Mouse (Mus musculus): ENCODE results near the gene Tstd2. TPM values are rescaled to one million over a fixed set of nuclear protein-coding genes. Genes with fewer than 3 reads are reported as not detected.

The Tstd2 gene
- 10 to 100 TPM; 17.8 to 18.6 TPM for total RNA-seq (2021)
- long read RNA-seq, experiment 1, partial matches to known transcripts: 2 of 18 reads
- long read RNA-seq, experiment 1, other reads (novel, unspliced or antisense): 10 of 18 reads
- long read RNA-seq, experiment 2, transcript Tstd2-202 (10 exons, 3,726 nt): major isoform, 11 of 21 reads
- long read RNA-seq, experiment 2, partial matches to known transcripts: 4 of 21 reads
- long read RNA-seq, experiment 2, other reads (novel, unspliced or antisense): 4 of 21 reads

GRCm38 (mm10) chr4:46138287-46139222 is at the start of gene Tstd2, which contains the start of gene Ncbp1:
Gene Tstd2 (minus strand): TSS chr4:46138694.
Gene Ncbp1 (plus strand): TSS chr4:46138613.
- peak within 1 kb of the TSS; percentile 90 for H3K4me3 ChIP-seq
- H3K27ac ChIP-seq: peak within 1 kb of the TSS; percentile 97
- no peak for TF ChIP-seq CTCF (IDR thresholded peaks at IDR 0.05)
- DNase-seq (ENCODE audit: extremely low spot score in 1 of 2, low spot score in 2 of 2): peak; percentile 89 to 91
- intact Hi-C loops (cut with DNase I): no loop called here

- no peak overlapping the region for H3K4me3 ChIP-seq
- intact Hi-C loops (cut with DNase I): no loop called here
- TF ChIP-seq CTCF (IDR thresholded peaks at IDR 0.05): no peak
Measured at GRCm38 (mm10) chr4:46186466-46186865, 48.0 kb upstream of the Tstd2 start.

GRCm38 (mm10) chr4:46185890-46186289 is 47.4 kb upstream of the Tstd2 start:
- no peak for DNase-seq (ENCODE audit: extremely low spot score in 1 of 2, low spot score in 2 of 2)
- intact Hi-C loops (cut with DNase I): no loop called here
- no peak for TF ChIP-seq CTCF (IDR thresholded peaks at IDR 0.05)
- no peak overlapping the region for H3K27ac ChIP-seq
- H3K4me3 ChIP-seq: no peak overlapping the region

More at GRCm38 (mm10) chr4:46186466-46186865, 48.0 kb upstream of the Tstd2 start:
- no peak for DNase-seq (ENCODE audit: extremely low spot score in 1 of 2, low spot score in 2 of 2)
- no peak overlapping the region for H3K27ac ChIP-seq

- Histone ChIP-seq H3K4me3 (no peak overlapping the region), H3K27ac (no peak overlapping the region)
- no peak for TF ChIP-seq CTCF (IDR thresholded peaks at IDR 0.05)
- intact Hi-C loops (cut with DNase I): no loop called here
- no peak for DNase-seq (ENCODE audit: extremely low spot score in 1 of 2, low spot score in 2 of 2)
Measured at GRCm38 (mm10) chr4:46185423-46185822, 46.9 kb upstream of the Tstd2 start.

GRCm38 (mm10) chr4:46182181-46182580 is 43.7 kb upstream of the Tstd2 start:
- intact Hi-C loops (cut with DNase I): no loop called here
- Histone ChIP-seq H3K4me3 (no peak overlapping the region), H3K27ac (no peak overlapping the region)
- no peak for TF ChIP-seq CTCF (IDR thresholded peaks at IDR 0.05)
- no peak for DNase-seq (ENCODE audit: extremely low spot score in 1 of 2, low spot score in 2 of 2)

- no peak overlapping the region for H3K27ac ChIP-seq
- intact Hi-C loops (cut with DNase I): no loop called here
Measured at GRCm38 (mm10) chr4:46181168-46181567, 42.7 kb upstream of the Tstd2 start.

GRCm38 (mm10) chr4:46177496-46177895 is 39.0 kb upstream of the Tstd2 start:
- TF ChIP-seq CTCF (IDR thresholded peaks at IDR 0.05): no peak; the same call in 1 of the 2 replicates
- Histone ChIP-seq H3K27ac (peak overlapping the region; percentile 15; the same call in 1 of the 2 replicates), H3K4me3 (no peak overlapping the region)
- intact Hi-C loops (cut with DNase I): no loop called here
- no peak for DNase-seq (ENCODE audit: extremely low spot score in 1 of 2, low spot score in 2 of 2)

More at GRCm38 (mm10) chr4:46181168-46181567, 42.7 kb upstream of the Tstd2 start:
- no peak for DNase-seq (ENCODE audit: extremely low spot score in 1 of 2, low spot score in 2 of 2)
- no peak for TF ChIP-seq CTCF (IDR thresholded peaks at IDR 0.05)
- H3K4me3 ChIP-seq: no peak overlapping the region

GRCm38 (mm10) chr4:46177018-46177417 is 38.5 kb upstream of the Tstd2 start:
- no peak for TF ChIP-seq CTCF (IDR thresholded peaks at IDR 0.05)
- no peak overlapping the region for H3K4me3 ChIP-seq
- intact Hi-C loops (cut with DNase I): no loop called here
- DNase-seq (ENCODE audit: extremely low spot score in 1 of 2, low spot score in 2 of 2): no peak
- H3K27ac ChIP-seq: peak overlapping the region; percentile 15; the same call in 1 of the 2 replicates

GRCm38 (mm10) chr4:46176313-46176712 is 37.8 kb upstream of the Tstd2 start:
- no peak overlapping the region for H3K4me3 ChIP-seq
- H3K27ac ChIP-seq: no peak overlapping the region
- DNase-seq (ENCODE audit: extremely low spot score in 1 of 2, low spot score in 2 of 2): no peak

GRCm38 (mm10) chr4:46171761-46172160 is 33.3 kb upstream of the Tstd2 start:
- TF ChIP-seq CTCF (IDR thresholded peaks at IDR 0.05): no peak
- H3K4me3 ChIP-seq: no peak overlapping the region
- DNase-seq (ENCODE audit: extremely low spot score in 1 of 2, low spot score in 2 of 2): no peak
- H3K27ac ChIP-seq: no peak overlapping the region
- intact Hi-C loops (cut with DNase I): no loop called here

More at GRCm38 (mm10) chr4:46176313-46176712, 37.8 kb upstream of the Tstd2 start:
- TF ChIP-seq CTCF (IDR thresholded peaks at IDR 0.05): peak; percentile 35
- intact Hi-C loops (cut with DNase I): no loop called here

GRCm38 (mm10) chr4:46165831-46166230 is 27.3 kb upstream of the Tstd2 start:
- TF ChIP-seq CTCF (IDR thresholded peaks at IDR 0.05): no peak
- no peak for DNase-seq (ENCODE audit: extremely low spot score in 1 of 2, low spot score in 2 of 2)
- intact Hi-C loops (cut with DNase I): no loop called here
- Histone ChIP-seq H3K4me3 (no peak overlapping the region), H3K27ac (no peak overlapping the region)

GRCm38 (mm10) chr4:46164027-46164426 is 25.5 kb upstream of the Tstd2 start:
- intact Hi-C loops (cut with DNase I): no loop called here
- TF ChIP-seq CTCF (IDR thresholded peaks at IDR 0.05): no peak
- Histone ChIP-seq H3K27ac (no peak overlapping the region), H3K4me3 (no peak overlapping the region)
- DNase-seq (ENCODE audit: extremely low spot score in 1 of 2, low spot score in 2 of 2): no peak
